Mouse (Mus musculus) B cell, adult 2 months (primary cell): ENCODE measurements around the gene Wipf1.

Source experiments
- DNase-seq, 2 experiments: peaks; one replicate each; pipeline ENCODE4 v3.0.0; 2022

Gene Wipf1

DNA sequence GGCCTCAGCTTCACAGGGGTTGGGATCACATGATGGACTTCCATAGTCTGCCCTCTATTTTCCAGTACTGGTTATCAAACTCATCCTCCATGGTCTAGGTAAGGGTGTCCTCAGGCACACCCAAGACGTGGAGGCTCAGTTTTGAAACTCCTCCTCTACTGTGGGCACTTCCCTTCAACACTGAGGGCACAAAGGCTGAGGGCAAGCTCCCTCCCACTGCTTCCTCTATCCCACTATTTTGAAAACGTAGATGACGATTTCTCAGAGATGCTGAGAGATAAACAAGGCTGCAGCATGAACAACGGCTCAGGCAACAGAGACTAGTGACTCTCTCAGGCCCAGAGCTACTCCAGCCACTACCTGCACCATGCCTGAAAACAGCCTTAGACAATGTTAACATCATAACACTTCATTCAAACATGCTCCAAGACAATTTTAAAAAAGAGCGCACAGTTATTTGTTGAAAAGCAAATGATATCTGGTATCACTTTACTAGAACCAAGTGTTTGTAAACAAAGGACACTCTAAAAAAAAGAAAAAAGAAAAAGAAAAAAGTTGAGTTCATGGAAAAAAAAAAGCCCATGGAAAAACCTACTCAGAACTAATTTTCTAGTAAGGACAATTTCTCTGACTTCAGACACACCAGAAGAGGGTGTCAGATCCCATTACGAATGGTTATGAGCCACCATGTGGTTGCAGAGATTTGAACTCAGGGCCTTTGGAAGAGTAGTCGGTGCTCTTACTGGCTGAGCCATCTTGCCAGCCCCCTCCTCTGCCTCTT lies 62.3 kb downstream of the Wipf1 start:
- no peak for DNase-seq

DNA sequence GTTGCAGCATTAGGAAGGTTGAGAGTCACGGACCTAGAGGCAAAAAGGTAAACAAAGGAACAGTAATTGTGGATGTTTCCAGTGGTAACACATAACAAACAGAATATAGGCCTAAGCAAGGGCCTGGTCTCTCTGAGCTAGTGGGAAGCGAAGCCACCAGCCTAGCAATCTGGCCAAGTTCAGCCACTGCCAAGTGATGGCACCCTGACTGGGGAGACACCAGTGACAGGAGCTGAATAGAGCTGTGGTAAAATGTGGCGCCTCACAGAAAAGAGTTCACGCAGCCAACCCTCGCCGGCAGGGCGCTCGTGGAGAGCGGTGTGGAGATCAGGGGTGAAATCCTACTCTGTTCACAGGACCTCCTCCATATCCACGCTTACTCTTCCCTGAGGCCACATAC lies 63.1 kb downstream of the Wipf1 start:
- no peak for DNase-seq

DNA sequence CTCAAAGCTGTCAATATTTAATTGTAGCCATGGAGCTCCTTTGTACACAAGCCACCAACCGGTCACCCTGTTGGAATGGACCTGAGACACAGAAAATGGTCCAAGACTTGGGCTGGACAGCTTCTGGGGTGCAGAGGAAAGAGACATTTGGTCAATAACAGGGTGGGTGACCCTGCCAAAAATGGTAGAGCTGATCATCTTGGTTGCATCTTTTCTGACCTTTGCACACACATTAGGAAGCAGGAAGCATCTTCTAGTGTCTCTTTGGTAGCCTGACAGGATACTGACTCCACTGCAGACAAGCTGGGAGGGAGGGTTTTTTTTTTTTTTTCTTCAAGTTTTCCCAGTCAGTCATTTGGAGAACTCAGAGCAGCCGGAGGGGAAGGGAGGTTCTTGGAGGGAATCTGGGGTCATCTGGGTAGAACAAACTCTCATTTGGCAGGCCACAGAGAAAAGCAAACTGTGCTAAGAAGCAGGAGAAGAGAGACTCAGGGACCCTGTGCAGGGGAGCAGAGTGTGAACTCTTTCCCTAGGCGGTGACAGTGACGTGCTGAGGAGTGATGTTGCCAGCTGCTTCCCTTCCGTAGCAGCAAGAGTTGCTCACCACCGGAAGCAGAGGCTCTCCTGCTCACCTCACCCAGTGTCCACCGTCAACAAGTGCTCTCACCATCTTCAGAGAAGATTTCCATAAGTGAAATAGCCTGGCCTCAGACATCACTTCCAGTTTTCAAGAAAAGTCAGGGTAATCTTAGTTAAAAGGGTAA lies 65.9 kb downstream of the Wipf1 start:
- peak; percentile 41 to 51 for DNase-seq

DNA sequence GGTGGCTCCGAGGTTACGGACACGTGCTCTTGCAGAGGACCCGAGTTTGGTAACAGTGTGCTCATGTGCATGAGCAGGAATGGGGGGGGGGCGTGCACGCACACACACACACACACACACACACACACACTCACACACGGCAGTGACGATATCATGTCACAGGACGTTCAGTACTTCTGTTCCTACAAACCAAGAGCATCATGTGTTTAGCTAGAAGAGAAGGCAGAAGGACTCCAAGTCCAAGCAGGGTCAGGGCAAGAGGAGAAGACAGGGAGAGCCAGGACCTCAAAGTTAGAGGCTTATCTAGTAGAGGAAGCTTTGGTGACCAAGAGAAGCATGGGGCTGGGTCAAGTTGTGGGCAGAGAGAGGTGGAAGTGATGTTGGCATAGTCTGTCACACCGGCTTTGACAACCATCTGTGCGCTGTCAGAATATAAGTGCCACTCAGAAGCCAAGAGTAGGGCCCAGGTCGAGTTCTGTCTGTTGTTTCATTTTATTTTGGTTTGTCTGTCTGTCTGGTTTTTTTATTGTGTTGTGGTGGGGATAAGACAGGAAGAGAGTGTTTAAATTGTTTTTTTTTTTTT lies 66.7 kb downstream of the Wipf1 start:
- DNase-seq, result no peak

DNA sequence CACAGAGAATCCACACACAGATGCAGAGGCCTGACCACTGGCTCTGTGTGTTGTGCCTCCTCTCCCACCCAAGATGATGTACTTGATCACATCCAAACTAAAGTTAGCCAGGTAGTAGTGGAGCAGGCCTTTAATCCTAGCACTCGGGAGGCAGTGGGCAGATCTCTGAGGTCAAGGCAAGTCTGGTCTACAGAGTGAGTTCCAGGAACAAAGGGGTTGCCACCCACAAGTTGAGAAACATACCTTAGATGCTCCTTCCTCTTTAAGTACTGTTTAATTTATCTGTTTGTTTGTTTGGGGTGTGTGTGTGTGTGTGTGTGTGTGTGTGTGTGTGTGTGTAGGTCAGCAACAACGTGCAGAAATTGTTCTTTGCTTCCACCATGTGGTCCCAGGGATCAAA lies 67.3 kb downstream of the Wipf1 start:
- DNase-seq, result no peak

DNA sequence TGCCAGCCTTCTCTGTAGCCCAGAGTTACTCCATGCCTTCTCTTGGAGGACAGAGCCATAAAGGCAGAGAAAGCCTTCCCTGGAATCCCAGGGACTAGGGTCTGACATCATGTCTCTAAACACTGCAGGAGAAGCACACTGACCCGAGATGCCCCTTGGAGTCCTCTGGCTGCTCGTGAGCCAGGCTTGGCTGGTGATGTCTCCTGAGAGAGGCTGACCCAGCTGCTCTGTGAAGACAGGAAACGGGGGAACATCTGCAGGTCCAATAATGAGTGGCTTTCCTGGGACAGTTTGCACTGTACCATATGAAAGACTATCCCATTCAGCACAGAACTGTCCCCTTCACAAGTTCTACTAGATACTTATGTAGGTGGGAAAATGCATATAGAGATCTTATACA lies 69.4 kb downstream of the Wipf1 start:
- DNase-seq, result no peak

DNA sequence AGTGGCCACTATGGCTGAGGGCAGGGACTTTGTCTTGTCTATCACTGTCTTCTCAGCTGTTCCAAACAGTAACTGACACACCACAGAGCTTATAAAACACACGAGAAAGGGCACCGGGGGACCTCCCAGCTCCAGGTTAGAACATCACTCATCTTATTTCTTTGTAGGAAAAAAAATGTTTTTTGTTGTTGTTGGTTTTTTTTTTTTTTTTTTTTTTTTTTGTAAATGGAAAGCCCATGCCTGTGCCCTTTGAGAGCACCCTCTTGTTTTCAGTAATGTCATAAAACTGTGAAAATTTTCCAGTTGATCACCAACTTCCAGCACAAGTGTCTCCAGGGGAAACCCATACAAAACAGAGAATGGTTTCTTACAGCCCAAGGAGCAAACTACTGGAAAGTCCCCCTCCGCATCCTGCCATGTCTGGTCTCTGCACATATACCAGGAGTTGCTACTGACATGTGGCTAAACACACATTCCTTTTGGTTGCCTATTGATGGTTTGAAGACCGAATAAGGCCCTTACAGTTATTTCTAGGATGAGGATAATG lies 69.9 kb downstream of the Wipf1 start:
- no peak for DNase-seq

DNA sequence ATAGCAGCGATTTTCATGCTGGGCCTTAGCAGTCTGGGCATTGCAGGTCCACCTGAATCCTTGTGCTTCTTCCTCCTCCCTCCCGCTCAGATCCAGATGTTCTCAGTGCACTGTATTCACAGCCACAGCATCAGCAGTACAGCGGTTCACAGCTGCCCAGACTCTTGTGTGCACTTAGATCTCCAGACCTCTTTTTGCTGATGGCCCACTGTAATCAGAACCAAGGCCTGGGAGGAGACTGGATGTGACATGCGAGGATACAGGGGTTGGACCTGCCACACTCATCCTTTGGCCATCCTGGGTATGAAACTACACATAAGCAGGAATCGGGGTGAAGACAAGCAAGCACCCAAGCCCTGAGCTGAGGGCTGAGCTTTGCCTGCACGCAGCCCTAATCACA lies 72.6 kb downstream of the Wipf1 start:
- no peak for DNase-seq

DNA sequence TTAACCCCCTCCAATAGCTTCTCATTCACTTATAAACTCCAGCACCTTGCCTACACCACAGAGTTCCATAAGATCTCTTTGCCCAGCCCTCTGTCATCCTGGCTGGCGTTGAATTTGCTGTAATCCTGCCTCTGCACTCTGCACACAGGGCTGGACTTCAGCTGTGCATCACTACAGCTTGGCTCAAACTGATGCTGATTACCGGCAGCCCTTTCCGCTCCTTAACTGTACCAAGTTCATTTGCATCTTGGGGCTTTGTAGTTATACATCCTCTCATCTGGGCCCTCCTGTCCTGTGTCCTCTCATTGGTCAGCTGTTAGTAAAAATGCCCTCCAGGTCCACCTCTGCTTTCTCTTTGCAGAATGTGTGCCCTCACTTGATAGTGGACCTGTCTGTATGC lies 73.4 kb downstream of the Wipf1 start:
- DNase-seq, result peak; percentile 43 to 51

DNA sequence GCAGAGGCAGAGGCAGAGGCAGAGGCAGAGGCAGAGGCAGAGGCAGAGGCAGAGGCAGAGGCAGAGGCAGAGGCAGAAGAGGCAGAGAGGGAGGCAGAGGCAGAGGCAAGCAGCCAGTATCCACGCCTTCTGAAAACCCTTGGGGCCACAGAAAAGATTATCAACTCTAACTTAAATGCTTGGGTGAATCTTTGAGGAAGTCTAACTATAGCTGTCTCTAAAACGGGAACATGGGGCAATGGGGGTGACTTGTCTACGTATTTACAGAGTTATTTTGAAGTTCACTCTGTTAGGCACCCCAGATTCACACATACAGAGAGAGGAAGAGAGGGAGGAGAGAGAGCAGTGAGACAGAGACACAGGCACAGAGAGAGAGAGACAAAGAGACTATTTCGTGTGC lies 74.0 kb downstream of the Wipf1 start:
- DNase-seq, result peak; percentile 68 to 73

DNA sequence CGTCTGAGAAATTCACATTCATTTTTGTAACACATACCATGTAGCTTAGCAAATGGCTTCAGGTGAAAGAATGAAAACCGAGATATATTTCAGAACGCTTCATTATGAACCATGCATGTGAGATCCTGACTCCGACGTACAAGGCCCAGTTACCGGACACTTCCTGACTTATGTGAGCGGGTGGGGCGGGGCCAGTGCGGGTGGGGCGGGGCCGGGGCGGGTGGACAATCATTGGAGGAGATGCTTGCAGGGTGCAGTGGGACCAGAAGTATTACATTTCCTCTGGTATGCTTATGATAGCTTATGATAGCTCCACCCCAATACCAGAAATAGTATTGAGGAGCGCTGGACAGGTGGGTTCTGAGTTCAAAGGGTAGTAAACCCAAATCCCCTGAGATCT lies 74.9 kb downstream of the Wipf1 start:
- DNase-seq, result no peak

DNA sequence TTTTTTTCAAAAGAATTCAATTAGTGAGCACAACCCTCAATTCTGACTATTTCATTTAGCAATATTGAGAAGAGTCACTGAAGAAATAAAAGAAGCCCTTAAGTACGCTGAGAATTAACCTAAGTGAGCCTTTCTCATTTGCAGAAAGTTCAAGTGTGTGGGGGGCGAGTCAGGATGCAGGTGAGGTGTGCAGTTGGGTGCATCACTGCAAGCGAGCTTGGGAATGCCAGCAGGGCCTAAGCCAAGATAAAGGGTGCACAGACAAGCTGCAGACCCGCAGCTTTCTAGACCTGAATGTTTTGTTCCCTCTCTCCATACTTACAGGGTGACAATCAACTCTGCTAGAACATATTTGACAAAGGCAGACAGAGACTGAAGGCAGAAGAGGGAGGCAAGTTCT lies 75.3 kb downstream of the Wipf1 start:
- peak; percentile 31 to 39 for DNase-seq

DNA sequence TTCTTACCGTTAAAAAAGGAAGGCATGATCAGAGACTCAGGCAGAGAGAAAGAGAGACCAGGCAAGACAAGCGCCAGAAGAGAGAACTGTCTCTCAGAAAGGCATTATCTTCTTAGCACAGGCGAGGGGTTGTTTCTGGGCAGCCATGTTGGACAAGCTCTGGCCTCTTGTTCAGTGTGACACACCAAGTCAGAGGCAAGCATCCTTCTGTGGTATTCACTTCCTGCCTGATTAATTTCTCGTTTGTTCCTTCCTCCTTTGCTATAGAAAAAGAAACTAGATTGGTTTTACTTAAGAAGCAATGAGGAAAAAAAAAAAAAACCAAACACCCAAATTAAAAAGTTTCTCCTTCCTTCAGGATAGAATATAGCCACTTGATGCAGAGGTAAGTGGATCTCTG lies 75.8 kb downstream of the Wipf1 start:
- peak; percentile 66 to 68 for DNase-seq

DNA sequence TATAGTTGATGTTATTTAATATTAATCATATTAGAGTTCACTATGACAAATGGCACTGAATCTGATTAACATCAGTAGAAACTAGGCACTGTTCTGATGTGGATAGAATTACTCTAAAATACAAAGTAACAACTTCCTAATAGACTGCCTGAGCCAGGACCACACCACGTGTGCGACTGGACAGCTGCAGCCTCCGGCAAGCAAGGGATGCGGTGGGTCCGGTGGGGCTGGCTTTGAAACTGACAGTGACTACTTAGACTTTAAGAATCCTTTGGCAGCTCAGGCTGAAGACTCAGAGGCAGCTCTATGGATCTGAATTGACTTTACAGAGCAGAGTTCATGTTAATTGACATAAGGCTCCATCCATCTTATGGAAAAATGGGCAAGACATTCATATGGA lies 76.4 kb downstream of the Wipf1 start:
- no peak for DNase-seq

DNA sequence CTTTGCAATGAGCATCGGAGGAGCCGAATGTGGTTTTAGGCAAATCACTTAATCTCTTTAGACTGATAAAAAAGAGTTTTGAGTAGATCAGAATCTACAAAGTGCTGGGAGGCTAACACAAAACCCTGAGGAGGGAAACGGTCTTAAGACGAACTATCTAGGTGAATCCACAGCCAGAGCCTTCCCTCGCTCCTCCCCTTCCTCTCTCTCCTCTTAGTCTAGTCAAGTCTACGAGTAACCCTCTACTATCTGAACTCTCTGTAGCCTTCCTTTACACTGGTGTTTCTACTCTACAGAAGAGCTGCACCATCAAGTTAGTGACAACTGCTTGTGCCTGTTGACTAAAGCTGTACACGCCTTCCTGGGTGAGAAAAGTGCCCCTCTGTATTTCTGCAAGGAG lies 77.0 kb downstream of the Wipf1 start:
- DNase-seq, result peak; percentile 42 to 44

DNA sequence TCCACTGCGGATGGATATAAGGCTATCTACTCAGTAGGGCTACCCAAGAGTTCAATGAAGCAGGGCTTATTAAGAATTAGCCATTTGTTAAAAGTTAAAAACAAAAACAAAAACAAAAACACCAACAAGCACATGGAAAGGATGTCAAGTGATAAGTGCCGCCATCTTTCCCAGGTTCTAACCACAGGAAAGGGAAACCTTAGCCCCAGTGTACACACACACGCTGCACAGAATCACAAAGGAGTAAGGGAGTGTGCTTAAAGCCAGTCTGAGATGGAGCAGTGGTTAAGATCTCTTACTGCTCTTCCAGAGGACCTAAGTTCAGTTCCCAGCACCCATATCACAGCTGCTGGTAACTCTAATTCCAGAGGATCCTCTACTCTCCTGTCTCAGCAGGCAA lies 78.0 kb downstream of the Wipf1 start:
- DNase-seq, result no peak

DNA sequence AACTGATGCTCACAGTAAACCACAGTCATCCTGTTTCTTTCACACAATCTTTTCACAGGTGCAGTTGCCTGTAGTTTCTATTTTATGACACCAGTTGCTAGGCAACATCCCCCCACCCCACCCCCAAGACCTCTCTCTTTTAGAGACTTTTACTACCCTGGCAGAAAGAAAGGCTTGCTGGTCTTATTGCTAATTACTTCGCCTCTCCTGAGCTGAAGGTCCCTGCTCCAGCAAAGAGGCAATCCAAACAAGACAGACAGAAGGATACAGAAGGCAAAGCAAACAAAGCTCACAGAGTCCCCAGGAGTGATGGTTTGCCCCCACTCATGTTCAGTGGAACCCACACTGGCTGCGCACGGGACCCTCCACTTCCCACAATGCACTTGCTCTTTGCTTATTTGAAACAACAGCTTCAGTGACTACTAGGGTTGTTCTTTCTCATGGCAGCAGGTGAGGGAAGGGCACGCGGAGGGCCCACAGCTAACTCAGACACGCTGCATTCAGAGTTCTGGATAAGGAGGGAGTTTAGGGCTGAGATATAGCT lies 79.3 kb downstream of the Wipf1 start:
- peak; percentile 51 to 59 for DNase-seq

DNA sequence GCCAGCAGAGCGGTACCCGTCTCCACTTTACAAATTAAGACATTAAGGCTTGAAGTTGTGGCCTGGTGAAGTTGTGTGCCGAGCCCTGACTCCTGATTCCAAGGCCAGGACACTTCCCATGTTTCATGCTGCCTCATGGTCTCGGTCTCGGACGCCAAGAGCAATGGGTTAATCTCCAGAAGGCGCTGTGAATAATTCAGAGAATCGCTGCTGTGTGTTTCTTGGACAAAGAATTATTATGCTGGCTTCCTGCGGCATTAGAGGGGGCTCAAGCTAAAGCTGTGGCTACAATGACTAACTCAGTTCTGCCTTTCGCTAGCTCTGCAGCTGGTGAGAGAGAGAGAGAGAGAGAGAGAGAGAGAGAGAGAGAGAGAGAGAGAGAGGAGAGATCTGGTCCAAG lies 85.5 kb downstream of the Wipf1 start:
- no peak for DNase-seq

DNA sequence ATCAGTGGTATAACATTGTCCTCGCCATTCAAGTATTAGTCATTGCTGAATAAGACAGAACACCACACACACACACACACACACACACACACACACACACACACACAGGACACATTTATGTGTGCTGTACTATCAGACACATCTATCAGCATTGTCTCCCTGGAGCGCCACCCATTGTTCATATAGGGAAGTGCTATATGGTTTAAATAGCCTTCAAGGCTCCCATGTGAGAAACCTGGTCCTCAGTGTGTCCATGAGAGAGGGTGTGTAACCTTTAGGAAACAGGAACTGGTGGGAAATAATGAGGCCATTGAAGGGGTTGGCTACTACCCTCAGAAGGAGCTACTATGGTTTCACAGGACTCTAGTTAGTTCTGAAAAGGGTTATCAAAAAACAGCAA lies 87.5 kb downstream of the Wipf1 start:
- peak; percentile 54 to 59 for DNase-seq

DNA sequence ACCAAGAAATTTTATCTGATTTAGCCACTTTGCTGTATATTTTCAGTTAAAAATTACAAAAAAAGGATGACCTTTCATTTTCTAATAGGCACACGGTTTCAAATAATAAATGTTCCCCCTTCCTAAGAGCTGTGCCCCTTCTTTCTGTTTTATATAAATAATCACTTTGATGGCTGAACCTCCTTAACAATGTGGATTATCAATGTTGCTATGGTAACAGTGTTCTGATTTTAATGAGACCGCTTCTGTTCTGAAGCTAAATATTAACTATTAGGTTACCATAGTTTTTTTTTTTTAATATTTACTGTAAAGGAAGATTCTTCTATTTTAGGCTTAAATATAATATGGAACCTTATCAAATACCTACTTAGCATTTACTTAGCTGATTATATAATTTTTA lies 89.2 kb downstream of the Wipf1 start:
- DNase-seq, result no peak

DNA sequence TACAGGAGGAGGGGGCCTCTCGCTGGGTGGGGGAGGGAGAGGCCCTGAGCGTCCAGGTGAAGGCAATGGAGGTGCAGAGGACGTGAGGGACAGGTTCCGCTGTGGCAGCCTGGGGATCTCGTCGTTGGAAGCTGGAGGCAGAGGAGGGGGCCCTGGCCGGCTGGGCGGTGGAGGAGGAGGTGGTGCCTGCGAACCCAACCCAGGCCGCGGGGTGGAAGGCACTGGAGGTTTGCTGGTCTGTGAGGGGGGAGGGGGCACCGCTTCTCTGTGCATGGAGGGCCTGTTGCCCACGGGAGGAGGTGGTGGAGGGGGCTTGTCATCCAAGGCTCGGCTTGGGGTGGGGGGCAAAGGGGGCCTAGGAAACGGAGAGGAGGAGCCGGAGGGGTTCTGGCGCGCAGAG lies 92.6 kb downstream of the Wipf1 start:
- DNase-seq, result no peak

DNA sequence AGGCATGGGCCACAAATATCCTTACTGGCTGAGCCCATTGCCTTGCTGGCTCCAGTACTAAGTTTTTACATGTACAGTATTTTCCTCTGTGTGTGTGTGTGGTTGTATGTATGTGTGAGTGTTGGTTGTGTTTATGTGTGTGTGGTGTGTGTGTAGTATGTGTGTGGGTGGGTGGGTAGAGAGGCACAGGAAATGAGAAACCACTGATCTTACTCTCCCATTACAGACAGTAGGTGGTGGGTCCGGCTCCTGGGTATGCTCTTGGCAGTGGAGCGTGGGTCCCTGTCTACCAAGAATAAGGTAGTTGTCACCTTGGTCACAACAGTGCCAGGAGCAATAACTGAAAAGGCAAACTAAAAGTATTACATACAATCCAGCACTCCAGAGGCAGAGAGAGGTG lies 93.7 kb downstream of the Wipf1 start:
- DNase-seq, result no peak

DNA sequence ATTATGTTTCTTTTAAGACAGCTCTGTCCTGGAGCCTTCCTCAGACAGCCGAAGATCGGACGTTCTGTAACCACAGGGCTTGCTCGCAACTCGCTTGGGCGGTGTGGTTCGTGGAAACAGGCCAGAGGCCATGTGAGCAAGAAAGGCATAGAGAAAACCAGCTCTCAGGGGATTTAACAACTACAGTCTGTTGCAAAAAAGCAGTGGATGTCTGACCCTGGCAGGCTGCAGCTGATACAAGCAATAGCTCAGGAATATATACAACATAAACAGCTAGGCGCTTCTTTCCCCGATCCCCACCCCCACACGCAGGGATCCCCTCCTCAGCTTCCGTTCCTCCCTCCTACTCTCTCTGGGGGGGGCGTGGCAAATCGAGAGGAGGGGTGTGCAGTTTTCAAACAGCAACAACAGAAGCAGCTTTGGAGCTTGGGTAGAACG lies 97.6 kb downstream of the Wipf1 start:
- DNase-seq, result no peak
